12 mouse cellular contexts compared by ENCODE assay signal in genomic region chr5:52673341-52673740, GRCm38 (mm10).
"Had no signal": no experiment of that assay in that cellular context is flagged by ENCODE, and none has a peak within 500 bp of the region (broad histone marks: within the 10 kb centered on the region; RNA-seq: fewer than 3 reads in every experiment).

No protein-coding gene starts in this region.

- H3K27me3 ChIP-seq: neural tube, embryonic 15.5 days had no signal

- DNase-seq: kidney, postnatal 14 days; lung, adult 2 months; lung, postnatal 36 days; right cerebral cortex, adult 18-20 months; right cerebral cortex, postnatal 25 days; thymus, postnatal 36 days had no signal

- ATAC-seq: lung, postnatal 0 days; midbrain, embryonic 16.5 days had no signal

- H3K4me3 ChIP-seq: limb, embryonic 10.5 days; liver, embryonic 15.5 days; neural tube, embryonic 15.5 days had no signal

- H3K9me3 ChIP-seq: limb, embryonic 10.5 days; liver, embryonic 15.5 days; neural tube, embryonic 15.5 days had no signal

- H3K27ac ChIP-seq: limb, embryonic 10.5 days; liver, embryonic 15.5 days; neural tube, embryonic 15.5 days had no signal

- H3K4me2 ChIP-seq: liver, embryonic 11.5 days; liver, embryonic 15.5 days; neural tube, embryonic 15.5 days had no signal

- H3K36me3 ChIP-seq: limb, embryonic 10.5 days; liver, embryonic 15.5 days; neural tube, embryonic 15.5 days had no signal

- H3K9ac ChIP-seq: liver, embryonic 15.5 days; neural tube, embryonic 15.5 days had no signal
